Mouse (Mus musculus) frontal cortex, postnatal 14 days (tissue): ENCODE measurements around the gene Megf9.

Source experiments
- DNase-seq, 2 experiments: peaks; one replicate each; pipeline ENCODE4 v3.0.0; 2022; ENCODE audit warnings: low spot score in 2 of 2

The Megf9 gene

GRCm38 (mm10) chr4:70446774-70447173 is 88.0 kb downstream of the Megf9 start:
- no peak for DNase-seq

- DNase-seq, result no peak
These were observed 114.6 kb downstream of the Megf9 start for GRCm38 (mm10) chr4:70420202-70420601.

- peak in 1 of 2 experiments; percentile 27 for DNase-seq
These were observed 122.7 kb downstream of the Megf9 start for GRCm38 (mm10) chr4:70412126-70412525.

GRCm38 (mm10) chr4:70409994-70410721 is 124.6 kb downstream of the Megf9 start, which contains the start of gene Cdk5rap2:
Gene Cdk5rap2 (minus strand): TSS chr4:70410443.
- DNase-seq, result peak; percentile 95 to 96

GRCm38 (mm10) chr4:70409456-70409855 is 125.3 kb downstream of the Megf9 start:
- no peak for DNase-seq

- DNase-seq, result peak; percentile 52 to 65
These were observed 132.5 kb downstream of the Megf9 start for GRCm38 (mm10) chr4:70402109-70402819.

DNA sequence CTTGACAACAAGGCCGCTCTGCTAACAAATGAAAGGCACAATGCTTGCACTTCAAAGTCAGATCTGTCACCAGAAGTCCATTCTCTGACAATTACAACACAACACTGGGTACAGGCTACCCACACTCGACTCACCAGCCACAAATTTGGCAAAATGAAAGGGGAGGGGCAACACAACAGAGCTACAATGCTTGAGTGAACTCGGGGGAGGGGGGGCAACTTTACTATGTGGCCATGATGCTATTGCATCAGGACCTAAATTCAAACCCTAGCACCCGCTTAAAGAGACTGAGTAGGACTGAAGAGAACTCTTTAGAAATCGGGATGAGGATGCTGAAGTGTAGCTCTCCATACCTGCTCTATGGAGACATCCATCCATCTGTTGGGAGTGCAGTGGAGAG is 135.3 kb downstream of the Megf9 start:
- DNase-seq, result no peak

- DNase-seq, result no peak
These were observed 135.7 kb downstream of the Megf9 start for GRCm38 (mm10) chr4:70399074-70399473.

DNA sequence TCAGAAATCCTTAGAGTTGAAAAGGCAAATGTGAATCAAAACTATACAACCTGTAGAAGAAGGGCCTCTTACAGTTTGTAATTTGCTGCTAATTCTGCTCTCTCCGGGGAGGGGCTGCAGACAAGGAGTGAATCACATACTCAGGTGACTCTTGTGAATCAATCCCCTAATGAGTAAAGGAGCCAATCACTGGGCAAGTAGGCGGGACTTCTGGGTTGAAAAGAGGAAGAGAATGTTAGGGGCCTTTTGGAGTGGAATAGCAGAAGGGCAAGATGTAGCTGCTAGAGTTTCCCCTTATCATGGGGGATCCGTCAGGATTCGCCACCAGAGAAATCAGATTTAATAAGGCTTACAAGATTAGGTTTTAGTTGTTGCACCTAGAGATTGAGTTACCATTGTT is 136.7 kb downstream of the Megf9 start:
- no peak for DNase-seq

- no peak for DNase-seq
These were observed 138.1 kb downstream of the Megf9 start for GRCm38 (mm10) chr4:70396701-70397100.

GRCm38 (mm10) chr4:70394736-70395135 is 140.1 kb downstream of the Megf9 start:
- no peak for DNase-seq

DNA sequence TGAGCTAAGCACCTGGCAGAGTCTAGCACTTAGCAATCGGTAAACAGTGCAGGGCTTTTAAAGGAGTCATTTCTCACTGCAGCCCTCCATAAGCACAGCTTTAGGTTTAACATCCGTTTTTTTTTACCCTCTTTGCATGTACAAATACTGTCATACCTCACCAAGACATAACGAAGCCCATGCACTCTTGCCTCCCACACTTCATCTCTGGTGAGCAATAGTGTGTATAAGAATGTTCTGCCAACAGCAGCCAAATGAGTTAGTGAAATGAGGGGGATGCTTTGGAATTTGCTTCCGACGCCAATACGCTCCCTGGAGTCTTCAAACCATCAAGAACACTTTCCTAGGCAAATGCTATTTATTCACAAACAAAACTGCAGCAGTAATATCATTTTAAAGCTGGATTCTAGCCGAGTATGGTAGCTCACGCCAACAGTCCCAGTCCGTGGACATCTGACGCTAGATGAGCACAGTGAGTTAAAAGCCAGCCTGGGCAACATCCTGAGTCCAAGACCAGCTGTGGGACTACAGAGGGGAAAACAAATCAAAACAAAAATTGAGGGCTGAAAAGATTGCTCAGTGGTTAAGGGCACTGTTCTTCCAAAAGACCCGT is 142.9 kb downstream of the Megf9 start:
- DNase-seq, result no peak

DNA sequence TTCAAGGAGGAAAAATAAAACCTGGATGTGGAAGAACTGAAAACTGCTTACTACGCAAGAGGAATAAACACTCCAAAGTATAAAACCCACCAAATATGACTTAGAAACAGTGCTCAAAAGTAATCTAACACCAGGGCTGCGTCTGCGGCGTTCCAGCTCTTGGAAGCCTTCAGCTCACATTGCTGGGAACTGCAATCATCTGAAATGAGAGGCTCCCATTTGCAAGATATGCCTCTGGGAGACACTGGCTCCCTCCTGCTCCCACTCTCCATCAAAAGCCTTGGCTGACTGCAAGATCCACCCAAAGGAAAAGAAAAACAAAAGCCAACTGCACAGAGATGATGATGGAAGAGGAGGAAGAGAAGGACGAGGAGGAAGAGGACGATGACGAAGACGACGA is 143.7 kb downstream of the Megf9 start:
- no peak for DNase-seq

DNA sequence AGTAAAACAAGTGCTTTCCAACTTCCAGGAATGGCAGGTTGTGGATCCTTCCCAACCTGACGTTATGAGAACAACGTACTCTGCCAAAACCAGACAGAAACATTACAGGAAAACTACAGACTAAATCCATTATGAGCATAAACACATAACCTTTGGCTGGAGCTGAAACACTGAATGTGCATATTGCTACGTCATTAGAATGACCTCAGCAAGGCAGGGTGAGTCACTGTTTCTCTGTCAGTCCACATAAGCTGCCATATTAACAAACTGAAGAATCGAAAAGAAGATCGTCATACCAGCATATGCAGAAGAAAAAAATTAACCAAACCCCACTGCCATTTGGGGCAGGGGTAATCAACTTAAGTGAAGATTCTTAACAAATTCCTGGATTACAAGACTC is 148.6 kb downstream of the Megf9 start:
- no peak for DNase-seq

DNA sequence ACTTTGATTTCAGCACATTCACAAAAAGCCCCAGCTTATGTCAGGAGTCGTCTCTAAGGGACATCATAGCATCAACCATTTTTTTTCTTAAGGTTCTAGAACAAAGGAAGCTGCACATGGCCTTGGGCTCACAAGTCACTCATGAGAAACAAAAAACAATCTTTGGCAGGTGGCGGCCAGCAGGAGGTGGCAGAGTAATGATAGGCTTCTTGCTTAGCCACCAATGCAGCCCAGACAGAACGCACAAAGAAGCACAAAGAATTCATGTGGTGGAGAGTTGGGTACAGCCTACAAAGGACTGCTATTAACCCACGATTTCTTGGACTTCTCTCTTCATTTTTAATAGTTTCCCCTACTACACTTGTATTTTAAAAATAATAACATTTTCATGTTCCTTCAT is 157.4 kb downstream of the Megf9 start:
- DNase-seq, result no peak
